Mouse (Mus musculus) thymus, adult 2 months (tissue): ENCODE measurements around the gene Tent5c. TPM values are rescaled to one million over a fixed set of nuclear protein-coding genes. Genes with fewer than 3 reads are reported as not detected.
"Not testable (repeated sequence)": the region's sequence is repeated elsewhere in the genome, so short reads cannot be mapped to it uniquely, and the experiment has no call there.

ENCODE experiments used
- DNase-seq: peaks from one replicate; pipeline ENCODE4 v3.0.0; 2021
- H3K27ac ChIP-seq: fragments of 200-500 bp; 2 replicates; pipeline ENCODE4 v1.5.1; 2012; ENCODE audit warnings: low read length, control low read depth; ENCODE audit not compliant: control insufficient read depth, insufficient read depth
- H3K27me3 ChIP-seq: fragments of 200-500 bp; 2 replicates; pipeline ENCODE4 v1.6.1; 2012; ENCODE audit warnings: mild to moderate bottlenecking, low read length, moderate library complexity, mixed read lengths; ENCODE audit not compliant: control insufficient read depth, insufficient read depth
- H3K36me3 ChIP-seq: fragments of 200-500 bp; 2 replicates; pipeline ENCODE4 v1.6.1; 2012; ENCODE audit warnings: mild to moderate bottlenecking, low read length, moderate library complexity; ENCODE audit not compliant: control insufficient read depth, insufficient read depth
- H3K4me1 ChIP-seq: fragments of 200-500 bp; replicated peaks from 2 replicates; pipeline ENCODE4 v1.6.1; 2012; ENCODE audit warnings: low read length; ENCODE audit not compliant: control insufficient read depth, insufficient read depth
- H3K4me3 ChIP-seq: fragments of 200-500 bp; 2 replicates; pipeline ENCODE4 v1.5.1; 2012; ENCODE audit warnings: mild to moderate bottlenecking, low read length, control low read depth, moderate library complexity; ENCODE audit not compliant: control insufficient read depth, insufficient read depth
- CTCF ChIP-seq: fragments of 200-500 bp; IDR thresholded peaks from 2 replicates; pipeline ENCODE4 v1.5.1; 2012; ENCODE audit warnings: mild to moderate bottlenecking, control low read depth, low read length, moderate library complexity, borderline replicate concordance; ENCODE audit not compliant: control insufficient read depth, poor library complexity, insufficient read depth; ENCODE audit errors: extremely low read depth
- POLR2A ChIP-seq: fragments of 200-500 bp; IDR thresholded peaks from 2 replicates; pipeline ENCODE4 v1.6.1; 2012; ENCODE audit warnings: mild to moderate bottlenecking, low read length, control low read depth, moderate library complexity; ENCODE audit not compliant: control insufficient read depth, poor library complexity, insufficient read depth; ENCODE audit errors: extremely low read depth
- WGBS: fragments of 180-500 bp; shearing (Covaris S2); methylation state at CpG from one replicate; pipeline ENCODE4 v1.1.7; 2018; 5-methylcytosine and 5-hydroxymethylcytosine counted together
- polyA plus RNA-seq: library from polyadenylated mRNA; depleted of rRNA; stranded (reverse); fragments of >200 nt; gene quantifications from 2 replicates; pipeline ENCODE4 v1.2.3, GENCODE M21; 2012

Tent5c gene
- polyA plus RNA-seq, 1 experiment = 5.7 TPM

DNA sequence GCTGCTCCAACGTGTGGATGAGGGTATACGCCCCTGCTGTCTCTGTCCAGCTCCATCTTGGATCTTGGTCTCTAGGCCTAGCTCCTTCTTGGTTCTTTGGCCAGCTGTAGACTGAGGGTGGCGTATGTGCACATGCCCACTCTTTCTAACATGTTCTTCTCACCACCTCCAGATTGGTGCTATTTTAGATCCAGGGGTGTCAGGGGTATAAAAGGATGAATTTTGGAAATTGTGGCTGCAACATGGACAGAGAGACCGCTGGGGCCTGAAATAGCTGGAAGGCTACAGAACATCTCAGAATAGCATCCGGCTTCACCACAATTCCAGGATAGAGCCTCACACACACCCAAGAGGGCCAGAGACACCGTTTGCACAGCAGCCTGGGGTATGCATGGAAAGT is 67.8 kb downstream of the Tent5c start:
- Histone ChIP-seq H3K4me1 (no peaks in the 10 kb centered on the region), H3K4me3 (no peak overlapping the region), H3K27me3 (no peaks in the 10 kb centered on the region), H3K36me3 (no peaks in the 10 kb centered on the region), H3K27ac (no peak overlapping the region)
- TF ChIP-seq CTCF (no peak), POLR2A (no peak)
- WGBS = 83% methylated on average over 6 of the region's 6 CpGs
- no peak for DNase-seq

DNA sequence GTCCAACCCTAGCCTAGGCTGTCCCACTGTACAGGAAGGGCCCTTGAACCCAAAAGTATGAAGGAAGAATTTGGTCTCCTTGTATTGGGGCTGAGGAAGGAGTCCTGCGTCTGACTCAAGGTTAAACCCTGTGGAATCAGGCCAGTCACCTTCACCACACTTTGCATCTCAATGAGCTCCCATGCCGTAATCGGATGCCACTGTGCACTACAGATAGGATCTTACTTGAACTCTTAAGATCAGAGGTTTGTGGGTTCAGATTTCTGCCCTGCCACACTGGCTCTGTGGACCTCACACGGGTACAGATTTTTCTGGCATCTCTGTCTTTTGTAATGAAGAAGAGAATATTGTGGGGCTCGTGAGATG is 68.5 kb downstream of the Tent5c start:
- no peak overlapping the region for H3K4me3 ChIP-seq
- H3K27me3 ChIP-seq = no peaks in the 10 kb centered on the region
- DNase-seq = no peak
- no peaks in the 10 kb centered on the region for H3K4me1 ChIP-seq
- H3K27ac ChIP-seq = no peak overlapping the region
- no peaks in the 10 kb centered on the region for H3K36me3 ChIP-seq
- 89% methylated on average over 5 of the region's 5 CpGs for WGBS
- no peak for TF ChIP-seq CTCF
- no peak for TF ChIP-seq POLR2A

DNA sequence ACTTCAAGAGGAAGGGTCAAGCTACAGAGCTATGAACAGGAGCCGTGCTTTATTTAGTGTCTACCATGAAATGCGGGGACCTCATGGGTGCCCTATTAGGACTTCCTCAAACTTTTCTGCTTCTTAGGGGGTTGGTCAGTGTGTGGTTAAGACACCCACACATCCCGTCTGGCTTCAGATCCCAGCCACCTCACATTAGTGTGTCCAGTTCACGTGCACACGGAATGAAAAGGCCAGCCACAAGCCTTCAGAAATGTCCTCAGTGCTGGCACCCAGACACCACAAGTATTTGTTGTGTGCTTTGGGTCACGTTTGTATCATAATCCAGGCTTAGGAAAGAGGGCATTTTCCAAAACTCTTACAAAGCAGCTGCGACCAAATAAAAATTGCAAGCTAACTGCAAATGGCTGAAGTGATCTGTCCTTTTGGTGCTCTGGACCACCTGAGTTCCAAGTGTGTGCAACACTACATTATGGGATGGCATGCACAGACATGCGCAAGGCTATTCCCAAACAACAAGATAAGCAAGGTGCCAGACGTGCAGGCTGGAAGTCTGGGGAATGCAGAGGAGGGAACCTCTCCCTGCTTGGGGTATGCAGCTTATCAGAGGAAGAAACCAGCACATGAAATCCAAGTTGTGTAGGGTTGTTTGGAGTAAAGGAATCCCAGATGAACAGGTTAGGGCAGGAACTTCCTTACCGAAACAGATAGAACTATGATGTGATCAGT is 69.0 kb downstream of the Tent5c start:
- Histone ChIP-seq H3K27ac (no peak overlapping the region), H3K4me3 (no peak overlapping the region), H3K4me1 (no peaks in the 10 kb centered on the region), H3K27me3 (no peaks in the 10 kb centered on the region), H3K36me3 (no peaks in the 10 kb centered on the region)
- TF ChIP-seq CTCF = no peak
- no peak for TF ChIP-seq POLR2A
- 74% methylated on average over 10 of the region's 10 CpGs for WGBS
- no peak for DNase-seq

DNA sequence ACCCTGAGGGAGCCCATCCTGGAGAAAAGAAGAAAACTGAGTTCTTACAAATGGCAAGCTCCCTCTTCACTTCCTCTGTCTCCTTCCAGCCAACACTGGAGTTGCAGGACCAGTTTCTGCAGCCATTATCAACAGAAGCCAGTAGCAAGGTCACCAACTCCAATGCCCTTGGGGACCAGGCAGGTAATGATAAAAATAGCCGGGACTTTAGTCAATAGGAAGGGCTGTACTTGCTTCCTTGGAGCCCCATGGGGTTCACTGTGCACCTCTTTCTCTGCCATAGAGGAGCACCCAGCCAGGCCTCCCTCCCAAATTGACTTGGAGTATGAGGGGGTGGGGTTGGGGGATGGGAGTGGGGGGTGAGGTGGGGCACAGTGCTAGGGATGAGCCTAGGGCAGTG is 70.7 kb downstream of the Tent5c start:
- 91% methylated on average over 1 of the region's 1 CpGs for WGBS
- H3K4me1 ChIP-seq = no peaks in the 10 kb centered on the region
- H3K36me3 ChIP-seq = no peaks in the 10 kb centered on the region
- no peak overlapping the region for H3K4me3 ChIP-seq
- no peaks in the 10 kb centered on the region for H3K27me3 ChIP-seq
- TF ChIP-seq CTCF = no peak
- TF ChIP-seq POLR2A = no peak
- no peak overlapping the region for H3K27ac ChIP-seq
- no peak for DNase-seq

DNA sequence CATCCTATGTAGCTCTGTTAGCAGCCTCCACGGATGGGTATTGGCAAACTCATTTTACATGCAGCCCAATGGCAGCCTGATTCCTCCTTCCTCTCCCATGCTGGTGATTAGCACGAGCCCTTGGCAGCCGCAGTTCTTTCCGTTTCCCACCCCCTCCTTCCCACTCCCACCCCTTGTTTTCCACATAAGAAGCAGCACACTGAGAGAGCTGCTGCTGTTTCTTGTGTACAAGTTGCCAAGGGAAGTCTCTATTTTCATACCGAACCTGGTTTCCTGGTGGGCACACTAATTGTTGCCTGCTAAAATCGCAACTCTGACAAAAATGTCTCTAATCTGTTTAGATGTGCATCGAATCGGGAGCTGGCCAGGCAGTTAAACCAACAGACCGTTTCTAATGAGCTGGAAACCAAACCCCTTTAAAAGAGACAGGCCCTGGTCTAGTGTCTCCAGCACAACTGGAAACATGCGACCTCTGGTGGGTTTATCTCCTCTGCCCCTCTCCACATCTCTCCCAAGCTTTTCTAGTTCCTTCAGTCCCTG is 71.3 kb downstream of the Tent5c start:
- Histone ChIP-seq H3K27ac (no peak overlapping the region), H3K36me3 (no peaks in the 10 kb centered on the region), H3K27me3 (no peaks in the 10 kb centered on the region), H3K4me3 (no peak overlapping the region), H3K4me1 (no peaks in the 10 kb centered on the region)
- no peak for DNase-seq
- WGBS = 68% methylated on average over 10 of the region's 10 CpGs
- TF ChIP-seq POLR2A (no peak), CTCF (no peak)

DNA sequence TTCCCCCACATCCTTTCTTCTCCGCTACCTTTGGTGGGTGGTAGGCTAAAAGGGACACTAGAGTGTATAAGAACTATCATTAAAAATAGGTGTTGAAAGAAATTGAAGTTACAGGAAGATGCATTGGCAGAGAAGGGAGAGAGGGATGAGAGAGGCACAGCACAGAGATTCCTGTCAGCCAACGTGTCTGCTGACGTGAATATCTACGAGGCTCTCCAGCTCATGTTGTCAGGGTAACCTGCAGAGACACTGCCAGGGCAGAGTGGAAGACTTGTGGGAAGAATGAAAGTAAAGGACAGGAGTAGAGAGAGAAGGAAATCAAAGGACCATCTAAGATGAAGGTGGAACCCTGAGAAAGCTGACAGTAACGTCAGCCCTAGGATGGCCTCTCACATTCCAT is 73.5 kb downstream of the Tent5c start:
- Histone ChIP-seq H3K27me3 (no peaks in the 10 kb centered on the region), H3K27ac (no peak overlapping the region), H3K4me3 (no peak overlapping the region), H3K4me1 (no peaks in the 10 kb centered on the region), H3K36me3 (no peaks in the 10 kb centered on the region)
- 94% methylated on average over 5 of the region's 5 CpGs for WGBS
- TF ChIP-seq POLR2A (no peak), CTCF (no peak)
- no peak for DNase-seq

DNA sequence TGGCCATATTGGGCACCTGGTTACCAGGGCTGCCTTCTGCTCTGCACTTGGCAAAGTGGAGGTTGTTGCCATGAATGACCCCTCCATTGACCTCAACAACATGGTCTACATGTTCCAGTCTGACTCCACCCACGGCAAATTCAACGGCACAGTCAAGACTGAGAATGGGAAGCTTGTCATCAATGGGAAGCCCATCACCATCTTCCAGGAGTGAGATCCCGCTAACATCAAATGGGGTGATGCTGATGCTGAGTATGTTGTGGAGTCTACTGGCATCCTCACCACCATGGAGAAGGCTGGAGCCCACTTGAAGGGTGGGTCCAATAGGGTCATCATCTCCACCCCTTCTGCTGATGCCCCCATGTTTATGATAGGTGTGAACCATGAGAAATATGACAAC is 75.5 kb downstream of the Tent5c start:
- DNase-seq, H3K27ac ChIP-seq, H3K4me3 ChIP-seq, H3K4me1 ChIP-seq, H3K36me3 ChIP-seq, H3K27me3 ChIP-seq: not testable (repeated sequence)
- WGBS = 98% methylated on average over 3 of the region's 3 CpGs
